Comparison of ENCODE assay signal across 19 mouse cellular contexts in the genomic region with DNA sequence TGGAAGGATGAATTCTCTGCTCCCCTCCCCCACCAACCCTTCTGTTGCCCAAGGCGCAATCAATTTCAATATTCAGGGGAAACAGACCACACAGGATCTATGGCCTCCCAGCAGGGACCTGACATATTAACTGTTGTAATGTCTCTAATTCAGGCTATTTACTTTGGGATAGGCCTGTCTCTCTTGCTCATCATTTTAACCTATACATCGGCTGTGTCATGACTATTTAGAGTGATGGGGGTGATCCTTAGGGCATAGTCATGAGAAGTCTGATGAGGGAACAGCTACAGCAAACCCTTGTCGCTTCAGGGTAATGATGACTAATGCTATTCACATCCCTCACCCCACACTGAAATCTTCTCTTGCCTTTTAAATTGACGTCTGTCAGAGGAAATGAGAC.
A peak's percentile ranks its signal among the peaks of the same experiment; 100 is the strongest.
DNase-seq lines count a peak whose midpoint lies in the region; ATAC-seq lines count a peak whose summit lies in the region.
"Had no signal": no experiment of that assay in that cellular context is flagged by ENCODE, and none has a peak within 500 bp of the region (broad histone marks: within the 10 kb centered on the region; RNA-seq: fewer than 3 reads in every experiment).

No protein-coding gene starts in this region.

- WGBS in hindbrain, embryonic 11.5 days, result 52% methylated on average over 4 of the region's 4 CpGs
- 71% methylated on average over 4 of the region's 4 CpGs for WGBS in hindbrain, embryonic 10.5 days
- WGBS in neural tube, embryonic 12.5 days, result 43% methylated on average over 4 of the region's 4 CpGs
- WGBS in midbrain, embryonic 16.5 days, result 52% methylated on average over 4 of the region's 4 CpGs

- H3K36me3 ChIP-seq in hindbrain, embryonic 11.5 days (ENCODE audit: control insufficient read depth, insufficient read depth, low read length), result no peaks in the 10 kb centered on the region
- H3K36me3 ChIP-seq in hindbrain, embryonic 10.5 days, result no peaks in the 10 kb centered on the region
- H3K36me3 ChIP-seq in neural tube, embryonic 12.5 days, result no peaks in the 10 kb centered on the region
- H3K36me3 ChIP-seq in midbrain, embryonic 16.5 days (ENCODE audit: control insufficient read depth, insufficient read depth, low read length), result no peaks in the 10 kb centered on the region
- H3K36me3 ChIP-seq: embryonic facial prominence, embryonic 10.5 days; heart, embryonic 15.5 days; limb, embryonic 12.5 days had no signal

- H3K27ac ChIP-seq in hindbrain, embryonic 11.5 days (ENCODE audit: low read depth, low read length), result no peak overlapping the region
- no peak overlapping the region for H3K27ac ChIP-seq in hindbrain, embryonic 10.5 days
- H3K27ac ChIP-seq in neural tube, embryonic 12.5 days, result no peak overlapping the region
- no peak overlapping the region for H3K27ac ChIP-seq in midbrain, embryonic 16.5 days (ENCODE audit: low read length)
- H3K27ac ChIP-seq: embryonic facial prominence, embryonic 10.5 days; gastrocnemius, adult 2 months; heart, embryonic 15.5 days; limb, embryonic 12.5 days had no signal

- H3K9ac ChIP-seq in hindbrain, embryonic 11.5 days (ENCODE audit: low read depth, low read length), result no peak overlapping the region
- H3K9ac ChIP-seq in neural tube, embryonic 12.5 days, result no peak overlapping the region
- no peak overlapping the region for H3K9ac ChIP-seq in midbrain, embryonic 16.5 days (ENCODE audit: low read depth, low read length)
- H3K9ac ChIP-seq: heart, embryonic 15.5 days; limb, embryonic 12.5 days; liver, postnatal 0 days had no signal

- peak; percentile 88 for ATAC-seq in hindbrain, embryonic 11.5 days (ENCODE audit: low FRiP score)
- ATAC-seq in neural tube, embryonic 12.5 days (ENCODE audit: low FRiP score, low read depth), result peak; percentile 89
- peak; percentile 70; the same call in 1 of the 2 replicates for ATAC-seq in midbrain, embryonic 16.5 days
- ATAC-seq: inflammation-experienced regulatory T-cells, adult 6 months; liver, postnatal 0 days had no signal

- H3K27me3 ChIP-seq in hindbrain, embryonic 11.5 days (ENCODE audit: control insufficient read depth, insufficient read depth, low read length), result no peaks in the 10 kb centered on the region
- H3K27me3 ChIP-seq in hindbrain, embryonic 10.5 days (ENCODE audit: insufficient read depth, poor library complexity, severe bottlenecking), result no peaks in the 10 kb centered on the region
- H3K27me3 ChIP-seq in neural tube, embryonic 12.5 days (replicated peaks), result no peaks in the 10 kb centered on the region
- no peaks in the 10 kb centered on the region; the same call in 1 of the 2 replicates for H3K27me3 ChIP-seq in midbrain, embryonic 16.5 days (ENCODE audit: control insufficient read depth, insufficient read depth, low read depth, low read length)
- H3K27me3 ChIP-seq: heart, embryonic 15.5 days; limb, embryonic 12.5 days had no signal

- no peak overlapping the region for H3K4me2 ChIP-seq in hindbrain, embryonic 11.5 days (replicated peaks; ENCODE audit: low read depth, low read length)
- no peak overlapping the region for H3K4me2 ChIP-seq in neural tube, embryonic 12.5 days (replicated peaks)
- H3K4me2 ChIP-seq in midbrain, embryonic 16.5 days (ENCODE audit: low read length), result no peak overlapping the region
- H3K4me2 ChIP-seq: heart, embryonic 15.5 days; limb, embryonic 12.5 days; liver, embryonic 11.5 days had no signal

- H3K9me3 ChIP-seq in hindbrain, embryonic 11.5 days (ENCODE audit: control insufficient read depth, low read length), result no peaks in the 10 kb centered on the region
- no peaks in the 10 kb centered on the region for H3K9me3 ChIP-seq in hindbrain, embryonic 10.5 days
- no peaks in the 10 kb centered on the region for H3K9me3 ChIP-seq in neural tube, embryonic 12.5 days
- H3K9me3 ChIP-seq in midbrain, embryonic 16.5 days (replicated peaks; ENCODE audit: control insufficient read depth, low read length, poor library complexity, severe bottlenecking), result no peaks in the 10 kb centered on the region
- H3K9me3 ChIP-seq: embryonic facial prominence, embryonic 10.5 days; heart, embryonic 15.5 days; limb, embryonic 12.5 days had no signal

- no peaks in the 10 kb centered on the region for H3K4me1 ChIP-seq in hindbrain, embryonic 11.5 days (replicated peaks; ENCODE audit: control insufficient read depth, insufficient read depth, low read length)
- no peaks in the 10 kb centered on the region for H3K4me1 ChIP-seq in hindbrain, embryonic 10.5 days (replicated peaks)
- peaks cover 11% of the 10 kb centered on the region; the same call in 1 of the 2 replicates for H3K4me1 ChIP-seq in neural tube, embryonic 12.5 days
- no peaks in the 10 kb centered on the region for H3K4me1 ChIP-seq in midbrain, embryonic 16.5 days (ENCODE audit: control insufficient read depth, insufficient read depth, low read length)
- H3K4me1 ChIP-seq: heart, embryonic 15.5 days; limb, embryonic 12.5 days had no signal

- peak; percentile 45 for DNase-seq in hindbrain, embryonic 11.5 days (ENCODE audit: low spot score)
- no peak for DNase-seq in hindbrain, embryonic 10.5 days (ENCODE audit: low spot score)
- DNase-seq in neural tube, embryonic 10.5 days (ENCODE audit: extremely low spot score, low spot score), result no peak
- no peak for DNase-seq in right cerebral cortex, adult 18-20 months
- no peak for DNase-seq in gastrocnemius, postnatal 10 days
- DNase-seq: cerebellum, adult 2 months; gastrocnemius, adult 2 months; heart, postnatal 36 days; kidney, adult 18-20 months; kidney, postnatal 4 days; liver, postnatal 0 days; lung, postnatal 10 days had no signal

- H3K4me3 ChIP-seq in hindbrain, embryonic 11.5 days (ENCODE audit: low read depth, low read length), result no peak overlapping the region
- H3K4me3 ChIP-seq in hindbrain, embryonic 10.5 days, result no peak overlapping the region
- H3K4me3 ChIP-seq in neural tube, embryonic 12.5 days, result no peak overlapping the region
- H3K4me3 ChIP-seq in midbrain, embryonic 16.5 days (ENCODE audit: low read depth, low read length), result no peak overlapping the region
- H3K4me3 ChIP-seq: embryonic facial prominence, embryonic 10.5 days; gastrocnemius, adult 2 months; heart, embryonic 15.5 days; limb, embryonic 12.5 days had no signal
